Mouse (Mus musculus) MEL (cell line): ENCODE measurements around the gene Dusp1. TPM values are rescaled to one million over a fixed set of nuclear protein-coding genes. Genes with fewer than 3 reads are reported as not detected.
A peak's percentile ranks its signal among the peaks of the same experiment; 100 is the strongest.

Experiments used
- DNase-seq: peaks from one replicate; pipeline ENCODE4 v3.0.0; 2011; ENCODE audit warnings: low read depth, low spot score
- H3K27ac ChIP-seq: 2 replicates; pipeline ENCODE4 v1.5.1; 2012; ENCODE audit warnings: low read depth, mild to moderate bottlenecking, control low read depth, low read length, moderate library complexity; ENCODE audit not compliant: control insufficient read depth
- H3K27me3 ChIP-seq, 2 experiments: fragments of 150-350 bp in 1 of 2; sonication (generic) in 1 of 2; 2 replicates each; pipeline ENCODE4 v1.6.1; 2012; ENCODE audit warnings: low read length in 2 of 2, mild to moderate bottlenecking in 2 of 2, improper control_type of control experiment in 1 of 2, moderate library complexity in 1 of 2; ENCODE audit not compliant: insufficient read depth in 2 of 2, control insufficient read depth in 1 of 2
- H3K36me3 ChIP-seq, 2 experiments: 2 replicates each; pipeline ENCODE4 v1.6.1; 2012 to 2014; ENCODE audit warnings: low read length in 2 of 2, improper control_type of control experiment in 1 of 2, inconsistent platforms in 1 of 2, mild to moderate bottlenecking in 1 of 2; ENCODE audit not compliant: insufficient read depth in 2 of 2, control insufficient read depth in 1 of 2
- H3K4me1 ChIP-seq, 2 experiments: fragments of 150-350 bp in 1 of 2; sonication (generic) in 1 of 2; 2 replicates each; pipeline ENCODE4 v1.6.1; 2012; ENCODE audit warnings: low read length in 2 of 2, improper control_type of control experiment in 1 of 2, mild to moderate bottlenecking in 1 of 2; ENCODE audit not compliant: insufficient read depth in 2 of 2, control insufficient read depth in 1 of 2
- H3K4me3 ChIP-seq, 2 experiments: fragments of 150-350 bp in 1 of 2; sonication (generic) in 1 of 2; 2 replicates each; pipeline ENCODE4 v1.5.1; 2012; ENCODE audit warnings: low read depth in 2 of 2, low read length in 2 of 2, mild to moderate bottlenecking in 2 of 2, moderate library complexity in 2 of 2, control low read depth in 1 of 2, improper control_type of control experiment in 1 of 2; ENCODE audit not compliant: control insufficient read depth in 1 of 2, insufficient read depth in 1 of 2
- H3K79me2 ChIP-seq: 2 replicates; pipeline ENCODE4 v1.6.1; 2012; ENCODE audit warnings: mild to moderate bottlenecking, low read length, moderate library complexity; ENCODE audit not compliant: control insufficient read depth, poor library complexity, insufficient read depth
- H3K9ac ChIP-seq: 2 replicates; pipeline ENCODE4 v1.6.1; 2012; ENCODE audit warnings: low read depth, mild to moderate bottlenecking, control low read depth, low read length, moderate library complexity; ENCODE audit not compliant: control insufficient read depth, poor library complexity, severe bottlenecking
- H3K9me3 ChIP-seq: fragments of 150-350 bp; sonication (generic); replicated peaks from 2 replicates; pipeline ENCODE4 v1.6.1; 2012; ENCODE audit warnings: mild to moderate bottlenecking, low read length, improper control_type of control experiment, moderate library complexity; ENCODE audit not compliant: insufficient read depth
- BHLHE40 ChIP-seq: IDR thresholded peaks from 2 replicates; pipeline ENCODE4 v1.6.1; 2012; ENCODE audit warnings: low read depth, mild to moderate bottlenecking, inconsistent platforms, low read length, improper control_type of control experiment, borderline replicate concordance
- CHD1 ChIP-seq: IDR thresholded peaks from 2 replicates; pipeline ENCODE4 v1.6.1; 2012; ENCODE audit warnings: low read depth, mild to moderate bottlenecking, inconsistent platforms, low read length, improper control_type of control experiment
- ELF1 ChIP-seq: IDR thresholded peaks from 2 replicates; pipeline ENCODE4 v1.6.1; 2014; ENCODE audit warnings: low read depth, mild to moderate bottlenecking, inconsistent platforms, low read length, improper control_type of control experiment, moderate library complexity
- EP300 ChIP-seq, 2 experiments: IDR thresholded peaks; 2 replicates each; pipeline ENCODE4 v1.6.1; 2011; ENCODE audit warnings: improper control_type of control experiment in 2 of 2, low read length in 2 of 2, low read depth in 1 of 2, mild to moderate bottlenecking in 1 of 2
- ETS1 ChIP-seq: IDR thresholded peaks from 2 replicates; pipeline ENCODE4 v1.6.1; 2012; ENCODE audit warnings: low read depth, mild to moderate bottlenecking, inconsistent platforms, low read length, improper control_type of control experiment, moderate library complexity
- GABPA ChIP-seq: IDR thresholded peaks from 2 replicates; pipeline ENCODE4 v1.6.1; 2012; ENCODE audit warnings: low read depth, mild to moderate bottlenecking, inconsistent platforms, low read length, improper control_type of control experiment, moderate library complexity
- HCFC1 ChIP-seq: IDR thresholded peaks from 2 replicates; pipeline ENCODE4 v1.6.1; 2012; ENCODE audit warnings: low read depth, mild to moderate bottlenecking, inconsistent platforms, low read length, improper control_type of control experiment, moderate library complexity
- JUND ChIP-seq: IDR thresholded peaks from 2 replicates; pipeline ENCODE4 v1.6.1; 2011; ENCODE audit warnings: low read depth, mild to moderate bottlenecking, improper control_type of control experiment, low read length
- KAT2A ChIP-seq: conservative IDR thresholded peaks from 2 replicates; pipeline ENCODE4 v1.6.1; 2012; ENCODE audit warnings: low read depth, low read length, improper control_type of control experiment, inconsistent platforms
- MAFK ChIP-seq: IDR thresholded peaks from 2 replicates; pipeline ENCODE4 v1.6.1; 2011; ENCODE audit warnings: low read depth, mild to moderate bottlenecking, low read length, improper control_type of control experiment, borderline replicate concordance
- MAX ChIP-seq: IDR thresholded peaks from 2 replicates; pipeline ENCODE4 v1.6.1; 2011; ENCODE audit warnings: low read length, improper control_type of control experiment
- MAZ ChIP-seq: IDR thresholded peaks from 2 replicates; pipeline ENCODE4 v1.6.1; 2012; ENCODE audit warnings: low read depth, mild to moderate bottlenecking, inconsistent platforms, low read length, improper control_type of control experiment
- MYB ChIP-seq: IDR thresholded peaks from 2 replicates; pipeline ENCODE4 v1.6.1; 2011; ENCODE audit warnings: mild to moderate bottlenecking, low read depth, low read length, improper control_type of control experiment
- POLR2AphosphoS2 ChIP-seq: IDR thresholded peaks from 2 replicates; pipeline ENCODE4 v1.6.1; 2011; ENCODE audit warnings: low read length, improper control_type of control experiment
- POLR2AphosphoS5 ChIP-seq: IDR thresholded peaks from 2 replicates; pipeline ENCODE4 v1.6.1; 2012; ENCODE audit warnings: low read depth, borderline replicate concordance, mild to moderate bottlenecking, inconsistent platforms, low read length, moderate library complexity, mixed read lengths
- RAD21 ChIP-seq: IDR thresholded peaks from 2 replicates; pipeline ENCODE4 v1.6.1; 2011; ENCODE audit warnings: mild to moderate bottlenecking, low read depth, low read length, improper control_type of control experiment
- SIN3A ChIP-seq: IDR thresholded peaks from 2 replicates; pipeline ENCODE4 v1.6.1; 2012; ENCODE audit warnings: low read length, improper control_type of control experiment, inconsistent platforms
- TCF12 ChIP-seq: IDR thresholded peaks from 2 replicates; pipeline ENCODE4 v1.6.1; 2014; ENCODE audit warnings: low read depth, mild to moderate bottlenecking, inconsistent platforms, low read length, improper control_type of control experiment, moderate library complexity
- USF1 ChIP-seq: IDR thresholded peaks from 2 replicates; pipeline ENCODE4 v1.6.1; 2014; ENCODE audit warnings: low read depth, mild to moderate bottlenecking, inconsistent platforms, low read length, improper control_type of control experiment, moderate library complexity
- ZC3H11A ChIP-seq: IDR thresholded peaks from 2 replicates; pipeline ENCODE4 v1.6.1; 2012; ENCODE audit warnings: low read depth, mild to moderate bottlenecking, inconsistent platforms, low read length, improper control_type of control experiment
- ZNF384 ChIP-seq: IDR thresholded peaks from 2 replicates; pipeline ENCODE4 v1.6.1; 2012; ENCODE audit warnings: low read depth, mild to moderate bottlenecking, inconsistent platforms, low read length, improper control_type of control experiment
- polyA plus RNA-seq, 2 experiments: library from polyadenylated mRNA; stranded (reverse) in 1 of 2; unstranded in 1 of 2; fragments of >175 nt in 1 of 2; fragments of >200 nt in 1 of 2; gene quantifications; 2 replicates each; pipeline versions ENCODE4 v1.2.1 to v1.2.4; 2012; ENCODE audit warnings: low replicate concordance in 2 of 2, low read depth in 1 of 2; ENCODE audit not compliant: insufficient read length in 2 of 2, insufficient read depth in 1 of 2, missing spikeins in 1 of 2
- total RNA-seq: library from RNA; depleted of rRNA; stranded (reverse); fragments of 300-350 nt; gene quantifications from 2 replicates; pipeline ENCODE4 v1.2.3, GENCODE M21; 2012; rRNA removed

The Dusp1 gene
- total RNA-seq (0.96 and 1.0 TPM in 2 replicates), polyA plus RNA-seq (1 to 10 TPM in 1 of 2 experiments, not detected in 1; 5.0 TPM)

GRCm38 (mm10) chr17:26561651-26562181, at the start of gene Dusp1:
Gene Dusp1, minus strand, starts transcription at chr17:26562128.
- Histone ChIP-seq H3K9me3 (no peaks in the 10 kb centered on the region), H3K36me3 (peaks cover 0 to 3% of the 10 kb centered on the region in 2 experiments; a peak in 3 of 4 replicates), H3K79me2 (peaks cover 22% of the 10 kb centered on the region), H3K4me3 (peak within 1 kb of the TSS; percentile 65 to 96), H3K27me3 (no peaks in the 10 kb centered on the region), H3K9ac (peak within 1 kb of the TSS; percentile 86), H3K4me1 (peaks cover 0 to 2% of the 10 kb centered on the region in 2 experiments; a peak in 1 of 4 replicates), H3K27ac (peak within 1 kb of the TSS; percentile 52)
- peak; percentile 20 for DNase-seq
- TF ChIP-seq TCF12 = no peak
- TF ChIP-seq EP300 (IDR thresholded peaks at IDR 0.05; ENCODE audit: low read depth in 1 of 2, low read length in 2 of 2) = no peak
- TF ChIP-seq MAZ = no peak
- TF ChIP-seq SIN3A = no peak
- TF ChIP-seq MAX = no peak
- no peak for TF ChIP-seq ELF1
- TF ChIP-seq CHD1 = no peak
- no peak for TF ChIP-seq ETS1
- no peak for TF ChIP-seq BHLHE40
- no peak for TF ChIP-seq RAD21
- no peak for TF ChIP-seq KAT2A

GRCm38 (mm10) chr17:26611328-26611727, 49.4 kb upstream of the Dusp1 start:
- Histone ChIP-seq H3K27ac (no peak overlapping the region), H3K4me3 (no peak overlapping the region), H3K36me3 (peaks cover 0 to 5% of the 10 kb centered on the region in 2 experiments; a peak in 2 of 4 replicates), H3K9ac (no peak overlapping the region), H3K4me1 (no peaks in the 10 kb centered on the region), H3K27me3 (no peaks in the 10 kb centered on the region), H3K79me2 (no peaks in the 10 kb centered on the region), H3K9me3 (no peaks in the 10 kb centered on the region)
- no peak for DNase-seq
- TF ChIP-seq ZC3H11A (no peak), MAZ (no peak), KAT2A (no peak), MAFK (no peak), POLR2AphosphoS2 (no peak), EP300 (IDR thresholded peaks at IDR 0.05; ENCODE audit: low read depth in 1 of 2, low read length in 2 of 2) (no peak), MYB (no peak), USF1 (no peak), POLR2AphosphoS5 (no peak), JUND (no peak), HCFC1 (no peak), ZNF384 (no peak), GABPA (no peak)
